Mouse (Mus musculus) CD8-positive naive resting alpha-beta T cell, adult 2 months (primary cell): ENCODE data around the gene Gm9733.
"Not testable (repeated sequence)": the region's sequence is repeated elsewhere in the genome, so short reads cannot be mapped to it uniquely, and the experiment has no call there.

Experiments
- DNase-seq, 2 experiments: peaks; one replicate each; pipeline ENCODE4 v3.0.0; 2022; ENCODE audit warnings: low read depth in 2 of 2, low spot score in 2 of 2

Gene Gm9733

GRCm38 (mm10) chr3:15332063-15332462 lies at the start of gene Gm9733:
Gene Gm9733, minus strand, starts transcription at chr3:15332302.
- DNase-seq = no peak

- not testable (repeated sequence) for DNase-seq
Observed at GRCm38 (mm10) chr3:15355690-15356089, 23.6 kb upstream of the Gm9733 start.

- DNase-seq = not testable (repeated sequence)
Observed at GRCm38 (mm10) chr3:15350318-15350717, 18.2 kb upstream of the Gm9733 start.

DNA sequence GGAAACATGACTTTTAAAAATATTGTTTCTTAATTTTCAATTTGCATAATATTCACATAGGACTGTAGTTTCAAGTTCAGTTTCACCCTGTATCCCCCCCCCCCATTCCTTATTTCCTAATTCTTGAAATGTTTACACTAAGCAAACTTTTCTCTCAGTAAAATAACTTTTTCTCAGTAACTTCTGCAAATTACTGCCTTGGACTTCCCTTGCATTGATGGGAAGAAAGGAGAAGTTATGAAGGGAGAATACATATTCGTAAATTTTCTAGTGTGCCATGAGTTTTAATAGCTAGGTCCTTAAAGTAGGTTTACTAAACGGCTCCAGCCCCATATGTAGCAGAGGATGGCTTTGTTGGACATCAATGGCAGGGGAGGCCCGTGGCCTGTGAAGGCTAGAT lies 13.5 kb upstream of the Gm9733 start:
- DNase-seq = not testable (repeated sequence)

GRCm38 (mm10) chr3:15340287-15340686 lies 8.2 kb upstream of the Gm9733 start:
- DNase-seq = no peak

DNA sequence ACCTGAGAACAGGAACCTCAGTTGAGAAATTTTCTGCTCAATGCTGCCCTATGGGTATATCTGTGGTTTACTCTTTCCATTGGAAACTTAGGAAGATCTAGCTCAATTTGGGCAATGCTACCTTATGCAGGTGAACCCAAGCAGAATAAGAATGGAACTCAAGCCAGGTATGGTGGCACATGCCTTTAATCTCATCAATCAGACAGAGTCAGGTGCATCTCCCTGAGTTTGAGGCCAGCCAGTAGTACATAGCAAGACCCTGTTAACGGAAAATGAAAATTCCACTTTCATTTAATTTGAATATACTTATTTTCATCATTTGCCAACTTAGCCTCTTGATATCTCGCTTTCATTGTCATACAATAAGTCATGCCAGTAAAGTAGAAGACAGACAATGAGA lies 2.1 kb upstream of the Gm9733 start:
- DNase-seq = no peak

DNA sequence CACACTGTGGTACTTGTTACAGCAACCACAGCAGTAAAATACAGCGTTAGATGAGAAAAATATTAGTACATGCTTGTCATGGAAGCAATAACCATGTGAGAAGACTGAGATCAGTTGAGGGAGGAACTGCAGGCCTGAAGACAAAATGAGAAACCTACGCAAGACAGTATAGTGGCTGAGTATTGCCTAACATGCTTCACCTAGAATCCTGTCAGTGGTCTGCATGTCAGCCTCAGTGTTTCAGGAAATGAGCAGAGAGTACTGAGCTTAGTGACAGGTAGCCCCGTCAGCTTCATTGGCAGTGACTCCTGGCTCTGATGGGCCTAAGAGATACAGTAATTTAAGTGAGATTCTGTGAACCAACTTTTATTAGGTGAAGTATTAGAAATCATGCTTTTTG lies 557 bp downstream of the Gm9733 start:
- no peak for DNase-seq

DNA sequence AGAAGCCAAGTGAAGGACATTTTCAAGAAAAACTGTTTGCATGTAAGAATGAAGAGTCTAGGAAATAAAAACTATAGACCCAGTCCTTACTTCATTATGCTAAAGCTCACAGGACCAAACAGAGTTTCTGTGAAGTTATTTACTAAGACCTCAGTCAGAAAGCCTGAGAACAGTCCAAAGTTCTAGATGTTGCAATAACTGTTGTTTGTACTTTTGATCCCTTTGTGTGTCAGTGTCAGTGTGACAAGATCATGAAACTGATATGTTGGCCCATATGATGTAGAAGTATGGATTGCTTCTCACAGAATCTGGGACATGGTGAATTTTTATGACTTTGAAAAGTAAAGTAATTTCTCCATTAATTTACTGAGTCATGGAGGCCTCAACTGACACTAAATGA lies 2.6 kb downstream of the Gm9733 start:
- DNase-seq = no peak

DNA sequence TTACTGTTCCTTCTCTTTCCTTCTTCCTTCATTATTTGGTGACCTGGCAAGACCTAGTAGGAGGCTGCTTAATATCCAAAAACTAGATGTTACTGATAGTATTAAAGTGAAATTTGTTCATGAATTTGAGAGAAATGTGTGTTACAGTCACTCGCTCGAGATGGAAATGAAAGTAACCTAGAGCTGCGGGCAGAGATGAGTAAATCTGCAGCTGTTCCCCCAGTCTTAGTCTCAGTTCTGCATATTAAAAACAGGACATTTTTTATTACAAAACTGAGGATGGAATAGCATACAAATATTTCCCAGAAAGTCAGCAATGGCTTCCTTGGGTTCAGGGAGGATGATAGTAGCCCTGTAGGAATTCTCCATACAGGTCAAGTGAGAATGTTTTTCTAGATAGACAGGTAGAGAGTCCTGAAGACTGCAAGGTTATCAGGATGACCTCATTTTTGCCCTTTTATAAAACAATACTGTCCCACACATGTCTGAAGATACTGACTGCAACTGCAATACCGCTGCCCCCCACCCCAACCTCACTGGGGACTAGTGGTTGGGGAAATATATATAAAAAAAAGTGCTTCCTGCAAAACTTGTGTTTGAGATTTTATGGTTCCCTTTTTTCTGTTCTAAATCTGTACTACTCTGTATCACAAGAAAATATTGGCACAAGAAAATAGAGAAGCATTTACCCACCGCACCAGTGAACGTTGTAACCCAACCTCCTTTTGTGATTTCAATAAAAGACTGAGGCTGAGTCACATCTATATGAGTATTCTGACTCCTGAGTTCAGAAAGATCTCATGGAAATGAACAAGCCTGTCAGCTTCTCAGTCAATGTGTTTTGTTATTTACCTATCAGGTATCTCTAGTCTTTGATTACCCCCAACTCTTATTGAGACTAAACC lies 47.4 kb downstream of the Gm9733 start:
- DNase-seq = no peak

DNA sequence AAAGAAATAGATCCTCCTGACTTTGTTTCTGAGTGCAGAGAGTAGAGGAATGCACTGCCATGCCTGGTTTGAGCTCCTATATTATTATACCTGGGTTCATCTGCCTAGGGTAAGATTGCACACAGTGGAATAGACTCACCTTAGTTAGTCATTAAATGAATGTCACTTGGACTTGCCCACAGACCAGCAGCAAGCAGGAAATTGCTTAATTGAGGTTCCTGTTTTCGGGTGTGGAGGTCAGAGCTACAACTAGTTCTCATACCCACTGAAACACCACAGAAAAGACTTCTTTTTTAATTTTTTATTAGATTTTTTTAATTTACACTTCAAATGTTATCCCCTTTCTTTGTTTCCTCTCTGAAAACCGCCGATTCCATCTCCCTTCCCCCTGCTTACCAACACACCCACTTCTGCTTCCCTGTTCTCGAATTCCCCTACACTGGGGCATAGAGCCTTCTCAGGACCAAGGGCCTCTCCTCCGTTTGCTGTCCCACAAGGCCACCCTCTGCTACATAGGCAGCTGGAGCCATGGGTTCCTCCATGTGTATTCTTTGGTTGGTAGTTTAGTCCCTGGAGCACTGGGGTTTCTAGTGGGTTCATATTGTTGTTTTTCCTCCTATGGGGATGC lies 56.1 kb downstream of the Gm9733 start:
- no peak for DNase-seq

DNA sequence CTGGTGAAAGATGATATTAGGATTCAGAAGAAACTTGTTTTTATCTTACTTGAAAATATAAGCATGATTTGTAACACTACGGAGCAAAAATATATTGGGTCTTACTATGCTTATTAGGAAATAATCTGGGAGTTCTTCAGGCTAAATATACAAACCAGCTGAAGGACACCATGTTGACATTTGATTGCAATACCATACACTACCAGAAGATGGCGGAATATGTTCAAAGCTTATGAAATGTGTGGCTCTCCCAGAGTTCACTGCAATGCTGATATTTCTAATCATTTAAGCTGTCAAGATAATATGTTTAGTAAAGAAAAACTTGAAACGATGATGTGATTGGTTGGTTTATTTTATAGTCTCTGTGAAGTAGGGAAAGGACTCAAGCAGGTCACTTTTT lies 67.7 kb downstream of the Gm9733 start:
- DNase-seq = peak in 1 of 2 experiments; percentile 2

- DNase-seq = no peak
Observed at GRCm38 (mm10) chr3:15255726-15256125, 76.4 kb downstream of the Gm9733 start.
